Mouse (Mus musculus): ENCODE measurements around the gene Tram2. TPM values are rescaled to one million over a fixed set of nuclear protein-coding genes. Genes with fewer than 3 reads are reported as not detected.

The Tram2 gene
- polyA plus RNA-seq, 2 experiments: 1.2 to 1.8 TPM

DNA sequence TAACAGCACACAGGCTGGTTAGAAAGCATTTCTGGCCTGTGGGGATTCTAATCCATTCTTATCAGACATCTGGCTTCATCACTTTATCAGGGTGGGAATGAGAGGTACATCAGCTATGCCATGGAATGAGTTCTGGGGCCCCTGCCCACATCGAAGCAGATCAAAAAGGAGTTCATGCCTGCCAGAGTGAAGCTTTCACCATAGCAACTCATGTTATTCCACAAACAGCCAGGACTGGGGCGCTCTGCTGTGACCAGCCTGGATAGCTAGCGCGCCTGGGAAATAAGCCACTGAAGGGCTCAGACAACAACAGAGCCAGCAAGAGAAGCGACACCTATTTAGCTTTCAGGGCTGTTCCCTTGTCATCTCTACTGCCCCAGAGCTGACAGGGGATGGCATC, 4.8 kb downstream of the Tram2 start:
- ATAC-seq (ENCODE audit: insufficient read depth) (no peak), DNase-seq (ENCODE audit: low read depth in 3 of 3, low spot score in 3 of 3) (no peak)
- H3K27ac ChIP-seq: no peak overlapping the region
- TF ChIP-seq EP300 (IDR thresholded peaks at IDR 0.05; ENCODE audit: low read depth): no peak
- H3K36me3 ChIP-seq (replicated peaks; ENCODE audit: control insufficient read depth, insufficient read depth, low read depth): no peaks in the 10 kb centered on the region
- H3K4me1 ChIP-seq (replicated peaks; ENCODE audit: control insufficient read depth in 2 of 2, insufficient read depth in 2 of 2, low read length in 1 of 2): peaks cover 0 to 23% of the 10 kb centered on the region in 2 experiments; a peak in 2 of 4 replicates
- H3K27me3 ChIP-seq (ENCODE audit: control insufficient read depth, insufficient read depth, low read length): no peaks in the 10 kb centered on the region; the same call in 1 of the 2 replicates
- no peak overlapping the region for H3K9ac ChIP-seq (replicated peaks)
- 77% methylated on average over 5 of the region's 5 CpGs for WGBS (ENCODE audit: insufficient replicate concordance)
- no peak overlapping the region for H3K4me2 ChIP-seq (ENCODE audit: low read depth)
- no peak overlapping the region for H3K4me3 ChIP-seq (ENCODE audit: insufficient read depth in 1 of 2, low read depth in 2 of 2, low read length in 2 of 2)
- no peaks in the 10 kb centered on the region for H3K9me3 ChIP-seq (ENCODE audit: control insufficient read depth, low read length)

- Histone ChIP-seq H3K27me3 (ENCODE audit: control insufficient read depth, insufficient read depth, low read length) (no peaks in the 10 kb centered on the region), H3K9me3 (ENCODE audit: control insufficient read depth, low read length) (no peaks in the 10 kb centered on the region), H3K36me3 (replicated peaks; ENCODE audit: control insufficient read depth, insufficient read depth, low read depth) (no peaks in the 10 kb centered on the region), H3K4me3 (ENCODE audit: insufficient read depth in 1 of 2, low read depth in 2 of 2, low read length in 2 of 2) (no peak overlapping the region), H3K27ac (no peak overlapping the region), H3K4me2 (ENCODE audit: low read depth) (no peak overlapping the region), H3K4me1 (replicated peaks; ENCODE audit: control insufficient read depth in 2 of 2, insufficient read depth in 2 of 2, low read length in 1 of 2) (peaks cover 0 to 23% of the 10 kb centered on the region in 2 experiments; a peak in 2 of 4 replicates), H3K9ac (replicated peaks) (no peak overlapping the region)
- 53% methylated on average over 12 of the region's 12 CpGs for WGBS (ENCODE audit: insufficient replicate concordance)
- no peak for ATAC-seq (ENCODE audit: insufficient read depth)
- DNase-seq (ENCODE audit: low read depth in 3 of 3, low spot score in 3 of 3): no peak
- TF ChIP-seq CTCF (IDR thresholded peaks at IDR 0.05; ENCODE audit: low read depth) (no peak), EP300 (IDR thresholded peaks at IDR 0.05; ENCODE audit: low read depth) (no peak)
Measured at GRCm38 (mm10) chr1:21072875-21073444, 6.1 kb downstream of the Tram2 start.

- TF ChIP-seq EP300 (IDR thresholded peaks at IDR 0.05; ENCODE audit: low read depth) (no peak), CTCF (IDR thresholded peaks at IDR 0.05; ENCODE audit: low read depth) (no peak)
- H3K36me3 ChIP-seq (replicated peaks; ENCODE audit: control insufficient read depth, insufficient read depth, low read depth): no peaks in the 10 kb centered on the region
- no peak overlapping the region for H3K27ac ChIP-seq
- no peak overlapping the region for H3K4me2 ChIP-seq (ENCODE audit: low read depth)
- no peak for DNase-seq (ENCODE audit: low read depth in 3 of 3, low spot score in 3 of 3)
- H3K27me3 ChIP-seq (ENCODE audit: control insufficient read depth, insufficient read depth, low read length): no peaks in the 10 kb centered on the region
- H3K4me3 ChIP-seq (ENCODE audit: insufficient read depth in 1 of 2, low read depth in 2 of 2, low read length in 2 of 2): no peak overlapping the region
- H3K4me1 ChIP-seq (replicated peaks; ENCODE audit: control insufficient read depth in 2 of 2, insufficient read depth in 2 of 2, low read length in 1 of 2): peaks cover 0 to 15% of the 10 kb centered on the region in 2 experiments; a peak in 2 of 4 replicates
- H3K9ac ChIP-seq (replicated peaks): no peak overlapping the region
- WGBS (ENCODE audit: insufficient replicate concordance): 64% methylated on average over 13 of the region's 13 CpGs
- no peak for ATAC-seq (ENCODE audit: insufficient read depth)
- no peaks in the 10 kb centered on the region for H3K9me3 ChIP-seq (ENCODE audit: control insufficient read depth, low read length)
Measured at GRCm38 (mm10) chr1:21070658-21071057, 8.4 kb downstream of the Tram2 start.

- peaks cover 0 to 15% of the 10 kb centered on the region in 2 experiments; a peak in 2 of 4 replicates for H3K4me1 ChIP-seq (replicated peaks; ENCODE audit: control insufficient read depth in 2 of 2, insufficient read depth in 2 of 2, low read length in 1 of 2)
- no peak overlapping the region for H3K4me3 ChIP-seq (ENCODE audit: insufficient read depth in 1 of 2, low read depth in 2 of 2, low read length in 2 of 2)
- 43% methylated on average over 12 of the region's 12 CpGs for WGBS (ENCODE audit: insufficient replicate concordance)
- DNase-seq (ENCODE audit: low read depth in 3 of 3, low spot score in 3 of 3) (no peak), ATAC-seq (ENCODE audit: insufficient read depth) (no peak)
- no peaks in the 10 kb centered on the region for H3K9me3 ChIP-seq (ENCODE audit: control insufficient read depth, low read length)
- no peak overlapping the region for H3K4me2 ChIP-seq (ENCODE audit: low read depth)
- no peak for TF ChIP-seq CTCF (IDR thresholded peaks at IDR 0.05; ENCODE audit: low read depth)
- no peak for TF ChIP-seq EP300 (IDR thresholded peaks at IDR 0.05; ENCODE audit: low read depth)
- no peak overlapping the region for H3K9ac ChIP-seq (replicated peaks)
- no peaks in the 10 kb centered on the region for H3K36me3 ChIP-seq (replicated peaks; ENCODE audit: control insufficient read depth, insufficient read depth, low read depth)
- H3K27ac ChIP-seq: no peak overlapping the region
- no peaks in the 10 kb centered on the region for H3K27me3 ChIP-seq (ENCODE audit: control insufficient read depth, insufficient read depth, low read length)
Measured at GRCm38 (mm10) chr1:21069830-21070522, 9.1 kb downstream of the Tram2 start.

GRCm38 (mm10) chr1:21068491-21068890, 10.5 kb downstream of the Tram2 start:
- ATAC-seq (ENCODE audit: insufficient read depth): no peak
- no peak overlapping the region for H3K27ac ChIP-seq
- no peak for DNase-seq (ENCODE audit: low read depth in 3 of 3, low spot score in 3 of 3)
- no peak overlapping the region for H3K4me2 ChIP-seq (ENCODE audit: low read depth)
- TF ChIP-seq EP300 (IDR thresholded peaks at IDR 0.05; ENCODE audit: low read depth) (no peak), CTCF (IDR thresholded peaks at IDR 0.05; ENCODE audit: low read depth) (no peak)
- H3K27me3 ChIP-seq (ENCODE audit: control insufficient read depth, insufficient read depth, low read length): no peaks in the 10 kb centered on the region
- no peaks in the 10 kb centered on the region for H3K36me3 ChIP-seq (replicated peaks; ENCODE audit: control insufficient read depth, insufficient read depth, low read depth)
- 10% methylated on average over 1 of the region's 1 CpGs for WGBS (ENCODE audit: insufficient replicate concordance)
- H3K4me3 ChIP-seq (ENCODE audit: insufficient read depth in 1 of 2, low read depth in 2 of 2, low read length in 2 of 2): no peak overlapping the region
- no peak overlapping the region for H3K9ac ChIP-seq (replicated peaks)
- no peaks in the 10 kb centered on the region for H3K9me3 ChIP-seq (ENCODE audit: control insufficient read depth, low read length)
- H3K4me1 ChIP-seq (replicated peaks; ENCODE audit: control insufficient read depth in 2 of 2, insufficient read depth in 2 of 2, low read length in 1 of 2): peaks cover 0 to 15% of the 10 kb centered on the region in 2 experiments; a peak in 2 of 4 replicates
